ENCODE assay signal across 25 mouse cellular contexts in genomic region chr19:24469216-24469615, GRCm38 (mm10). TPM values are rescaled to one million over a fixed set of nuclear protein-coding genes. Genes with fewer than 3 reads are reported as not detected.
DNase-seq lines count a peak whose midpoint lies in the region; ATAC-seq and TF ChIP-seq lines count a peak whose summit lies in the region.
"Had no signal": no experiment of that assay in that cellular context is flagged by ENCODE, and none has a peak within 500 bp of the region (broad histone marks: within the 10 kb centered on the region; RNA-seq: fewer than 3 reads in every experiment).

No protein-coding gene starts in this region.

- no peak overlapping the region for H3K4me3 ChIP-seq in heart, embryonic 12.5 days
- no peak overlapping the region for H3K4me3 ChIP-seq in heart, postnatal 0 days (ENCODE audit: low read depth, low read length)
- no peak overlapping the region for H3K4me3 ChIP-seq in kidney, embryonic 16.5 days (ENCODE audit: low read length)
- no peak overlapping the region for H3K4me3 ChIP-seq in midbrain, embryonic 10.5 days
- H3K4me3 ChIP-seq in midbrain, embryonic 15.5 days, result no peak overlapping the region
- H3K4me3 ChIP-seq: embryonic facial prominence, embryonic 12.5 days; forebrain, embryonic 15.5 days; left cerebral cortex, adult 2 months; limb, embryonic 12.5 days; liver, embryonic 15.5 days; stomach, embryonic 15.5 days had no signal

- H3K4me2 ChIP-seq in heart, embryonic 12.5 days, result peak overlapping the region; percentile 41
- H3K4me2 ChIP-seq in heart, postnatal 0 days (ENCODE audit: low read depth, low read length), result peak overlapping the region; percentile 32
- H3K4me2 ChIP-seq in kidney, embryonic 16.5 days (replicated peaks; ENCODE audit: low read depth, low read length), result no peak overlapping the region
- H3K4me2 ChIP-seq in midbrain, embryonic 15.5 days, result no peak overlapping the region
- H3K4me2 ChIP-seq: embryonic facial prominence, embryonic 12.5 days; forebrain, embryonic 15.5 days; hindbrain, embryonic 14.5 days; limb, embryonic 12.5 days; liver, embryonic 15.5 days; lung, embryonic 14.5 days; stomach, embryonic 15.5 days had no signal

- H3K27ac ChIP-seq in heart, embryonic 12.5 days (ENCODE audit: poor library complexity, severe bottlenecking), result peak overlapping the region; percentile 70
- peak overlapping the region; percentile 56 for H3K27ac ChIP-seq in heart, postnatal 0 days (ENCODE audit: low read depth)
- H3K27ac ChIP-seq in kidney, embryonic 16.5 days (ENCODE audit: low read length), result 0 out of 2 replicates have a peak overlapping the region, but pooled peaks have one; percentile 57
- peak overlapping the region; percentile 49; the same call in 1 of the 2 replicates for H3K27ac ChIP-seq in midbrain, embryonic 10.5 days (replicated peaks)
- no peak overlapping the region for H3K27ac ChIP-seq in midbrain, embryonic 15.5 days
- H3K27ac ChIP-seq: embryonic facial prominence, embryonic 12.5 days; forebrain, embryonic 15.5 days; hindbrain, embryonic 14.5 days; left cerebral cortex, adult 2 months; limb, embryonic 12.5 days; liver, embryonic 15.5 days; stomach, embryonic 15.5 days had no signal

- no peaks in the 10 kb centered on the region for H3K9me3 ChIP-seq in heart, embryonic 12.5 days (replicated peaks)
- H3K9me3 ChIP-seq in heart, postnatal 0 days (replicated peaks; ENCODE audit: control insufficient read depth, low read length), result no peaks in the 10 kb centered on the region
- H3K9me3 ChIP-seq in kidney, embryonic 16.5 days (ENCODE audit: low read length), result no peaks in the 10 kb centered on the region
- no peaks in the 10 kb centered on the region for H3K9me3 ChIP-seq in midbrain, embryonic 10.5 days (replicated peaks)
- H3K9me3 ChIP-seq in midbrain, embryonic 15.5 days, result no peaks in the 10 kb centered on the region
- H3K9me3 ChIP-seq: embryonic facial prominence, embryonic 12.5 days; forebrain, embryonic 15.5 days; limb, embryonic 12.5 days; liver, embryonic 15.5 days; stomach, embryonic 15.5 days had no signal

- no peak for TF ChIP-seq CTCF in heart, postnatal 0 days (IDR thresholded peaks at IDR 0.05; ENCODE audit: low read depth)

- H3K27me3 ChIP-seq in heart, embryonic 12.5 days (replicated peaks), result no peaks in the 10 kb centered on the region
- H3K27me3 ChIP-seq in heart, postnatal 0 days (ENCODE audit: control insufficient read depth, insufficient read depth, low read length), result no peaks in the 10 kb centered on the region
- no peaks in the 10 kb centered on the region for H3K27me3 ChIP-seq in kidney, embryonic 16.5 days (ENCODE audit: insufficient read depth, low read length)
- H3K27me3 ChIP-seq in midbrain, embryonic 10.5 days (ENCODE audit: low read depth, poor library complexity, severe bottlenecking), result no peaks in the 10 kb centered on the region
- no peaks in the 10 kb centered on the region for H3K27me3 ChIP-seq in midbrain, embryonic 15.5 days (replicated peaks)
- H3K27me3 ChIP-seq: embryonic facial prominence, embryonic 12.5 days; forebrain, embryonic 15.5 days; limb, embryonic 12.5 days; liver, embryonic 15.5 days; stomach, embryonic 15.5 days had no signal

- H3K36me3 ChIP-seq in heart, embryonic 12.5 days, result peaks cover 8% of the 10 kb centered on the region
- H3K36me3 ChIP-seq in heart, postnatal 0 days (replicated peaks; ENCODE audit: control insufficient read depth, insufficient read depth, low read length), result no peaks in the 10 kb centered on the region
- H3K36me3 ChIP-seq in kidney, embryonic 16.5 days (ENCODE audit: insufficient read depth, low read length), result no peaks in the 10 kb centered on the region
- peaks cover 10% of the 10 kb centered on the region for H3K36me3 ChIP-seq in midbrain, embryonic 10.5 days
- no peaks in the 10 kb centered on the region for H3K36me3 ChIP-seq in midbrain, embryonic 15.5 days (replicated peaks)
- H3K36me3 ChIP-seq: forebrain, embryonic 15.5 days; stomach, embryonic 15.5 days had no signal

- WGBS in heart, embryonic 12.5 days, result 43% methylated on average over 4 of the region's 4 CpGs
- WGBS in heart, postnatal 0 days, result 30% methylated on average over 4 of the region's 4 CpGs
- 21% methylated on average over 4 of the region's 4 CpGs for WGBS in kidney, embryonic 16.5 days
- 39% methylated on average over 4 of the region's 4 CpGs for whole genome bisulfite sequencing in midbrain, embryonic 10.5 days
- 53% methylated on average over 4 of the region's 4 CpGs for WGBS in midbrain, embryonic 15.5 days

- no peak for TF ChIP-seq EP300 in heart, postnatal 0 days (IDR thresholded peaks at IDR 0.05; ENCODE audit: low read depth)

- peaks cover 33% of the 10 kb centered on the region for H3K4me1 ChIP-seq in heart, embryonic 12.5 days (replicated peaks)
- H3K4me1 ChIP-seq in heart, postnatal 0 days (ENCODE audit: control insufficient read depth, insufficient read depth), result peaks cover 15% of the 10 kb centered on the region
- H3K4me1 ChIP-seq in kidney, embryonic 16.5 days (ENCODE audit: insufficient read depth, low read length), result peaks cover 15% of the 10 kb centered on the region; the same call in 1 of the 2 replicates
- peaks cover 16% of the 10 kb centered on the region for H3K4me1 ChIP-seq in midbrain, embryonic 10.5 days
- peaks cover under 1% of the 10 kb centered on the region; the same call in 1 of the 2 replicates for H3K4me1 ChIP-seq in midbrain, embryonic 15.5 days
- H3K4me1 ChIP-seq: embryonic facial prominence, embryonic 12.5 days; limb, embryonic 12.5 days had no signal

- intact Hi-C loops in heart, postnatal 36 days (cut with DNase I), result no loop called here

- ATAC-seq in heart, embryonic 12.5 days (ENCODE audit: insufficient number of reproducible peaks, low FRiP score), result no peak
- no peak for ATAC-seq in heart, postnatal 0 days (ENCODE audit: insufficient read depth, low read depth)
- peak; percentile 54 for ATAC-seq in kidney, embryonic 16.5 days (ENCODE audit: low FRiP score, low TSS enrichment)
- ATAC-seq in midbrain, embryonic 15.5 days (replicated peaks), result no peak
- ATAC-seq: CD4-positive, CD25-positive, alpha-beta regulatory T cell, adult 4 months; forebrain, embryonic 15.5 days; midbrain, embryonic 16.5 days had no signal

- H3K9ac ChIP-seq in heart, embryonic 12.5 days, result peak overlapping the region; percentile 51; the same call in 1 of the 2 replicates
- 0 out of 2 replicates have a peak overlapping the region, but pooled peaks have one; percentile 38 for H3K9ac ChIP-seq in heart, postnatal 0 days (replicated peaks; ENCODE audit: low read depth, low read length)
- no peak overlapping the region for H3K9ac ChIP-seq in kidney, embryonic 16.5 days (replicated peaks; ENCODE audit: low read length)
- H3K9ac ChIP-seq in midbrain, embryonic 15.5 days, result no peak overlapping the region
- H3K9ac ChIP-seq: embryonic facial prominence, embryonic 12.5 days; forebrain, embryonic 15.5 days; hindbrain, embryonic 14.5 days; limb, embryonic 12.5 days; liver, embryonic 15.5 days; lung, embryonic 14.5 days; stomach, embryonic 15.5 days had no signal

- DNase-seq in heart, adult 8-10 months (ENCODE audit: low spot score), result no peak
- no peak for DNase-seq in heart, postnatal 0 days (ENCODE audit: low spot score)
- no peak for DNase-seq in heart, postnatal 36 days
- no peak for DNase-seq in kidney, adult 18-20 months
- DNase-seq in midbrain, embryonic 10.5 days (ENCODE audit: low spot score), result no peak
- DNase-seq: adrenal gland, postnatal 14 days; cerebellum, adult 11-12 months; cerebellum, adult 9-11 months; embryo, embryonic 11 days; kidney, postnatal 10 days; lung, embryonic 14.5 days; lung, postnatal 14 days; right cerebral cortex, postnatal 25 days had no signal

RNA-seq across cellular contexts. Expression of gene Fam122a, which starts 7.9 kb away (rescaled TPM):
- 53.4 and 56.1 TPM in 2 replicates for polyA plus RNA-seq in heart, embryonic 12.5 days (2016; fragmentation: Nextera tagmentation; extraction: Ambion mirVana)
- 10 to 100 TPM; 23.5 to 26.9 (median 26.6) TPM for total RNA-seq in heart, adult 8-10 months (2022)
- total RNA-seq in heart, postnatal 0 days (2014; rRNA removed; ENCODE audit: low replicate concordance), result 3.9 and 11.4 TPM in 2 replicates
- 48.9 and 55.1 TPM in 2 replicates for polyA plus RNA-seq in heart, postnatal 0 days (2015; fragmentation: Nextera tagmentation; extraction: Ambion mirVana)
- total RNA-seq in heart, postnatal 36 days (2021), result 10 to 100 TPM; 22.2 to 22.7 TPM
- 39.7 and 53.3 TPM in 2 replicates for polyA plus RNA-seq in kidney, embryonic 16.5 days (2015; fragmentation: Nextera tagmentation; extraction: Ambion mirVana)
- polyA plus RNA-seq in midbrain, embryonic 10.5 days (2016; fragmentation: Nextera tagmentation; extraction: Ambion mirVana), result 48.6 and 49.8 TPM in 2 replicates
- polyA plus RNA-seq in midbrain, embryonic 15.5 days (2015; fragmentation: Nextera tagmentation; extraction: Ambion mirVana), result 48.7 and 52.4 TPM in 2 replicates

Comparison
In these comparisons a context has a peak if more than half of its experiments do, and no peak if none do; other contexts are left out.
1. H3K4me2 ChIP-seq: peak in heart, embryonic 12.5 days (single experiment) and heart, postnatal 0 days (single experiment); none in kidney, embryonic 16.5 days (single experiment) and midbrain, embryonic 15.5 days (single experiment).
2. H3K9ac ChIP-seq: peak in heart, embryonic 12.5 days (single experiment) and heart, postnatal 0 days (single experiment); none in kidney, embryonic 16.5 days (single experiment) and midbrain, embryonic 15.5 days (single experiment).